Mouse (Mus musculus) fibroblast of lung, adult 2 months (primary cell): ENCODE data around the gene Crygd.
A peak's percentile ranks its signal among the peaks of the same experiment; 100 is the strongest.
"Not testable (repeated sequence)": the region's sequence is repeated elsewhere in the genome, so short reads cannot be mapped to it uniquely, and the experiment has no call there.

Source experiments
- DNase-seq: peaks from one replicate; pipeline ENCODE4 v3.0.0-alpha.2; 2011; ENCODE audit warnings: low read depth

The Crygd gene

DNA sequence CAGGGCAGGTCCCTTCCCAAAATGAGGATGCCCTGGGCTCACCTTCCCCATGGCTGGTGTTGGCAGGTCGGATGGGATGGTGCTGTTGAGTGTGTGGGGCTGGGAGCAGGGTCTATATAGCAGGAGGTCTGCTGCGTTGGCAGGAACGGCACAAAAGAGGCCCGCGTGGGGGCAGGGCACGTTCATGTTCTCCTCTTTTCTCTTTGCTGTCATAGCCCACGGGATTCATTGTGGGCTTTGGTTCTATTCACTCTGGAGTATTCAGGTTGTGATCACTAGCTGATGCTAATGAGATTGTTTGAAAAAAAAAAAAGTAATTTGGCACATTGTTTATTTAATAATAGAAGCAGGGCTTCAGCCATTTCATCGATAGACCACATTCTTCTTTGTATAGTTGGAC lies at the start of gene Crygd:
TSS of gene Crygd (minus strand) at position 101 of the 400 bp plus-strand sequence.
- no peak for DNase-seq

DNA sequence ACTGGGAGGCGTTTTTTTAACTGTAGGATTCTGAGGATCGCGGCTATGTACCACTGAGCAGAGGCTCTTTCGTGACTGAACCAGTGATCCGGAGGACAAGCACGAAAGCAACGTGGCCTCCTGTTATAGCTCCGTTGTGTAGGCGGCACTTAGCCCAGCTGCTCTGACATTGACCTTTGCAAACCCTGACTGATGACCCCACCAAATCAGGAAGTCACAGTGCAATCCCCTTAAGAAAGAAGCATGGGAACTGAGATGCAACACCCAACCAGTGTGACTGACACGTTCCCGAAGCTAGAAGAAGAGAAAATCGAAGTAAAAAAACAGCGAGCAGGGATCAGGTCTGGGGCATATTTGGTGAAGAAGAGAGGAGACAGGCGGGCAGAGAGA lies 49.5 kb upstream of the Crygd start:
- DNase-seq = no peak

DNA sequence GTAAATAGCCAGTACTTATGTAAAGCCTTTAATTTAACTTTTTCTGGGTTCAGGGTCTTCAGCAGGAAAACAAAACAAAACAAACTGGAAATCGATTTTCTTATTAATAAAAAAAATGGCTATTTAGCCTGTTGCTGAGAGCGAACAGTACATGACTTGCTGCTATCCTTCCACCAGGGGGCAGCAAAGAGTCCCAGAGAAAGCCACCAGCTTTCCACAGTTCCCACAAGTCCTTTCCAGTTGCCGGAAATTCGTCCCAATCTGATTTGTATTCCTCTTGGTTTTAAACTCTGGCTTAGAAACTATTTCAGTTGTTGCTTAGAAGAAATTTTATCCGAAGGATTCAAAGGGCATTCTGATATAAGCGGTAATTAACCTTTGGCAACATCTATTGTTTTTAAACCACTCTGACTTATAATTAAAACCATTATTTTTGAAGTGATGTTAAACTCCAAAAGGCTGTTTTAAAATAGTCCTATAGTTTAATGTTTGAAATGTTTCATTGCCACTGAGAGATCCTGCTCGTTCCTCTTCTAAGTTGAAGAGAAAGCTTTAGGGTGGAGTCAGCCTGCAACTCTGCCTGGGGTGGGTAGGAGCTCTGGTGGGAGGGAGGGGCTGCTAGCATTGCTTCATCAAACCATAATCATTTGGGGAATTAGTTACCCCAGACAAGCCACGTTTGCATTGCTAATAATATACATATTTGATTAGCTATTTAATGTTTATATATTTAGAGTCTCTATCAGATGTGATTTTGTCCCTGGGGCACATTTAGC lies 49.0 kb upstream of the Crygd start:
- DNase-seq = peak; percentile 75

DNA sequence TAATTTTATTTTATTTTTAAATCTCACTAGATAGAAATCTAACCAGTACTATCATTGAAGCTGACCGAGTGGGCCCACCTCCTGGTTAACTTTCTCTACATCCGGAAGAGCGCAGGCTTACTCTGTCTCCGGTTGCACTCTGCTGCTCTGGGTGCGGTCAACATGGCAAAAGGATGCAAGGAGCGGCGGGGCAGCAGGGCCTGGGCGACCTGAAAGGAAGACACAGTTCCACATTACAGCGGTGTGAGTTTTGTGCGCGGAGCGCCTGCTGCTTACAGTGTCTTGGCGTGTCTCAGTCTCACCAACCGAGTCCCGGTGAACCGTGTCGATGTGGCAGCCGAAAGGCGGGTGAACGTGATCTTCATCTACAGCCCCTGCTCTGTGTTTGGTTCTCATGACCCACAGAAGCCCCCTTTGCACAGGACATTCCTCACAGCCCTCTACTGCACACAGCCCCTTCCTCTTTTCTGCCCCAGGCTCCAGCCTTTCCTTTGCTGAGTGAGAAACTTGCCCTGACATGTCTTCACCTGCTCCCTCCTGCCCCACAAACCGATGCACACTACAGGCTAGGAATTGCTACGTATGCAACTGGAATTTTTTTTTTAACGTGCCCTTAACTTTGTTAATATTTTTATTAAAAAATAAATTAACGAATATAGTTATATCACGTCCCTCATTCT lies 46.6 kb upstream of the Crygd start:
- no peak for DNase-seq

DNA sequence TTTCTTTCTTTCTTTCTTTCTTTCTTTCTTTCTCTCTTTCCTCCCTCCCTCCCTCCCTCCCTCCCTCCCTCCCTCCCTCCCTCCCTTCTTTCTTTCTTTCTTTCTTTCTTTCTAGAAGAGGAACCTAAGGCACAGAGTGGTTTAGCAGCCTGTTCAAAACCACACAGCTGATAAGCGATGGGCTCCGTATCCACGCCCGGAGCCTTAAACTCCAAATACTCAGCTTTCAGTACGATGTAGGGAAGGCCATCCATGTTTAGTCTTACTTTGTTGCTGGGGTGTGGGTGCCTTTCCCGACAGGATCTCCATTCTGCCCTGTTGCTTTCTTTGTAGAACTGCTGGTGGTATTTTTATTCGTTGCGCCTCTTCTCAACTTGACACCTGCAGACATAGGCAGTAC lies 45.9 kb upstream of the Crygd start:
- DNase-seq = no peak

DNA sequence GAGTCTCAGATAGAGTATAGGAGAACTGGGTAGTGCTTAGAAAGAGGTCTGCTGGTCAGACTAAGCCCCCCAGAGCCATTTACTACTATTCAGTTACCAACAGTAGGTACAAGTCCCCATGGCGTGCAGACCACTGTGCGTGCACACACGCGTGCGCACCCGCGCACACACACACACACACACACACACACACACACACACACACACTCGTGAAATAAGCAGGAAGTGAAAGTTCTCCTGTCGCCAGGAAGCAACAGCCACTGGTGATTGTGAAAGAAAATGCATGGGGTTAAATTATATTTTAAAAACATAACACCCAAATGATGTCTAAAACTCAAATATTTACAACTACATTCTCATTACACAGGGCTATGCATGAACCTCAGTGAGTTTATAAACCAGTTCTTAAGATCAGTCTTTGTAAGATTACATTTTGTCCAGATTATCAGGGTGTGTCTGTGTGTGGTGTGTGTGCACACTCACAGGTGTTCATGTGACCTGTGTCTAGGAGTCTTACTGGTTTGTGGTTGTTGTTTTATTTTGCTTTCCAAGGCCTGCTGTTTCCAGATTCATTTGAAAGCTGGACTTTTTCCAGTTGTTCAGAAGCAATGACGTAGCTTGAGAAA lies 44.5 kb upstream of the Crygd start:
- no peak for DNase-seq

DNA sequence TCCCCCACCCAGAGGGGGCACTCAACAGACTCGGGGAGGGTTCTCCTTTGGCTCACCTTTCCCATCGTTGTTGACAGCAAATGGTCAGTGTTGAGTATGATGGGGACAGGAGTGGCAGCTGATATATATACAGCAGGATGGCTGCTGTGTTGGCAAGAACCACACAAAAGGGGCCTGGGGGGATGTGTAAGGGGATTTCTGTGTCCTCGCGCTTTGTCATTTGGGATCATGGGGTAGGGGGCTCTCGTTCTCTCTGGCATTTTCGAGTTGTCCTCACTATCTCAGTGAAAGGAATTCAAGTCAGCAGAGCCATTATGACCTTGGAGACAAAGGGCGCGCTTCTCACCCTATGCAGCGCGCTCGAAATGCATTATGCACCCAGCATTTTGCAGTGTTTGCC lies 40.0 kb upstream of the Crygd start, which contains the start of gene Cryga:
TSS of gene Cryga (minus strand) at position 101 of the 400 bp plus-strand sequence.
- no peak for DNase-seq

DNA sequence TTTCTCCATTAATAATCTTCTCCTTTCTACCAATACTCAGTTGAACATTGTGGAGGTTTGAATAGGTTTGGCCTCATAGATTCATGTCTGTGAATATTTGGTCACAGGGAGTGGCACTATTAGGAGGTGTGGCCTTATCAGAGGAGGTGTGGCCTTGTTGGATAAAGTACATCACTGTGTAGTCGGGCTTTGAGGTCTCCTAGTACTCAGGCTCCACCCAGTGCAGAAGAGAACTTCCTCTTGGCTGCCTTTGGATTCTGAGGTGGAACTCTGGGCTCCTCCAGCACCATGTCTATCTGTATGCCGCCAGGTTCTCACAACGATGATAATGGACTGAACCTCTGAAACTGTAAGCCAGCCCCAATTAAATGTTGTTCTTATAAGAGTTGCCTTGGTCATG lies 33.7 kb upstream of the Crygd start:
- no peak for DNase-seq

DNA sequence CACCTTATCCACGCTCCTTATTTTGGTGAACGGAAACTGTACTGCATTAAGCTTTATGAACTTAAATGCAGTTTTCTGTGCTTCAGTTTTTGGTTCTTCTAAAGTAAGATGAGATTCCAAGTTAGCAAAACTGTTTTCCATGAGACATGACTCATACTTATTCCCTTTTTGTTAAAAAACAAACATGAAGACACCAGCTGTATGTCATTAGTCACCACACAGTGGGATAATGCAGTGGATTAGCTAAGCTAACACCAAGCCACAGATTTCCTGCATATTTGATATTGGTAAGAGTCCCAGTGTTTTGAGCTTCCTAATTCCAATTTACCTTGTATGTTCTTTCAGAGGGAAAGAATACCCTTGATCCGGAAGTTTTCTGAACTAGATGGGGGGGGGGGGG lies 28.3 kb upstream of the Crygd start:
- DNase-seq = no peak

DNA sequence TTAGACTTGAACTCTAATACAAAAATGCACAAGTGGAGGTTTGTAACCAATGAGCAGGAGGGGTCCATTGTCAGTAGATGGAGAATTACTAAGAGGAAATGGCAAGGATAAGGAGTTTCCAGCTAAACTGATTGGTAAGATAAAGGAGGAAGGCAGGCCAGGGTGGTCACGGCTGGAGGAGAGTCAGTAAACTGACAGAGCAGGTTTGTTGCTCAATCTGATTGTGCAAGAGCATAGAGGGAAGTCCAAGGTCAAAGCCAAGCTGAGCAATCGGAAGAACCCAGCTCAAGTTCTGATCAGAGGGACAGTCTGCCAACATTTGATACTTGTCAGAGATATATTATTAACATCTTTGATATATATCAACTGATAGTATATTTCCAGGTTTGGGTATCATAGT lies 27.1 kb upstream of the Crygd start:
- DNase-seq = no peak

DNA sequence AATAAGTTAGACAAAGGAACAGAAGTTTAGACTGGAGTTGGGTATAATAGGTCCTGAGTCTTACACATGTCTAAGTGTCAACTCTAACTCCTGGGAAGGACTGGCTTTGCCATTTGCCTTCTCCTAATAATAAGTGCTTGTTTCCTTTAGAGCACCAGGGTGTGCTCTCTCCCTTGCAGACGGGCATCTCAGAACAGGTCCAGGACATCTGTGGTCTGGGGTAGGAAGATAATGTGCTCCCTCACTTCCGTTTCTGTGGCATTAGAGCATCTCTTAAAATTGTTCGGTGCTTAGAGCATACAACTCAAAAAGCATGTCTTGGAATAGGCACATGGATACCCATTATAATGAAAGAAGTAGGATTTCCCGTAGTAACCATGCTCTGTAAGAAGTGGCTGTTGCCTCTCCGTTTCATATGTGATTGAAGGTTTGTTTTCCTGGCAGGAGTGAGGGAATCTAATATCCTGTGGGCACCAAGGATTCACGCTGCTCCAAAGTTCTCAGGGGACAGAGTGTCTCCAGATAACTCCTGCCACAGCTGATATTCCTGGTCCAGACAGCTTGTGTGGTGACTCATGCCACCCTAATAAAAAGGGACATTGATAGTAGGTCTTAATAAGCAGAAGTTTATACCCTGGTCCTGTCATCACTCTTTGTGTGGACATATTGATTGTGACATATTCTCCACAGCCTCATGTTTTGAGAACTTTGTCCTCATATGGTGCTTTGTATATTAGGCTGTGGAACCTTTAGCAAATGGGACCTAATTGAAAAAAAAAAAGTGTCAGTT lies 25.5 kb upstream of the Crygd start:
- no peak for DNase-seq

DNA sequence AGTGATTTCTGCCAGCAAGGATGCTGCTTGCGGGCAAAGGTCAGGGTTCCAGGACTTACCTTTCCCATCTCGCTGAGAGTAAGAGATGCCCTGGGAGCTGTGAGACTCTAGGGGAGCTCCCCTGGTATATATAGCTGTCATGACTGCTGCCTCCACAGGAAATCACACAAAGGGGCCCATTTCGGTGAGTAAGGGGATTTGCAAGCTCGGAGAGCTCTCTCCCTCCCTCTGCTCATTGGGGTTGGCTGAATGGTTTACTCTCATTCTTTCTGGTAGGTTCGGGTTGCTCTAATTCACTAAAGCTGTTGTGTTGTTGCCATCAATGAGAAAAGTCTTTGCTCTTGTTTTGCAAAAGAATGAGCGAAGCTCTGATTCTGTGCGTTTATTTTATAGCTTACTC lies 18.9 kb upstream of the Crygd start, which contains the start of gene Crygb:
TSS of gene Crygb (minus strand) at position 101 of the 400 bp plus-strand sequence.
- DNase-seq = no peak

DNA sequence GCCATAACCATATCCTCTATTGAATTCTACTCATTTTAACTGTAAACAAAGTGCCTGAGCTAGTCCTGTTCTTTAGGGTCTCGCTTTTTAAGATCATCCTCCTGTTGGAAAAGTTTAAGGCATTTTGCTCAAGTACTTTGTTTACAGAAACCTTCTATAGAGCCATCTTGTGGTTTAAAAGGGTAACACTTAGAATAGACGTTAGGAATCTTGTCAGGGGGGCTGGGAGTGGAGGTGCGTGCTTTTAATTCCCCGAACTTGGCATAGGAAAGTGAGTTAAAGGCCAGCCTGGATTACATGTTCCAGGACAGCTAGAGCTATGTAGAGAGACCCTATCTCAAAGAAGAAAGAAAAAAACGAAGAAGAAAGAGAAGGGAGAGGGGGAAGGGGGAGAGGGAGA lies 12.4 kb upstream of the Crygd start:
- DNase-seq = no peak

DNA sequence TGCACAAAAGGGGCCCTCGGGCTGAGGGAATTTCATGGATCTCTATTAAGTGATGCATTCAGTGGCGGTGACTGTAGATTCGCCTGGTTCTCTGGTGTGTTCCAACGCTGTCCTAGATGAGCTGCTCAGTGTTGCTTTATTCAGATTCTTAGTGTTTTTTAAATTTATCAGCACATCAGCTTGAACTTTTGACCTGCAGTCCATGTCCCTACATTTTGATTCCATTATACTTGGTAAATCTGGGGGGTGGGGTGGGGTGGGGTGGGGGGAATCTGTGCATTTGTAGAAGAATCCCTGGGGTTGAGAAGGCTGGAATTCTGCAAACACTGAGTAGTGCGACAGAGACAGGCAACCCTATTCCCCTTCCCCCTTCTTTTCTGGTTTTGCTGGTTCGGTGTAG lies 10.3 kb upstream of the Crygd start, which contains the start of gene Crygc:
TSS of gene Crygc (minus strand) at position 101 of the 400 bp plus-strand sequence.
- DNase-seq = no peak

DNA sequence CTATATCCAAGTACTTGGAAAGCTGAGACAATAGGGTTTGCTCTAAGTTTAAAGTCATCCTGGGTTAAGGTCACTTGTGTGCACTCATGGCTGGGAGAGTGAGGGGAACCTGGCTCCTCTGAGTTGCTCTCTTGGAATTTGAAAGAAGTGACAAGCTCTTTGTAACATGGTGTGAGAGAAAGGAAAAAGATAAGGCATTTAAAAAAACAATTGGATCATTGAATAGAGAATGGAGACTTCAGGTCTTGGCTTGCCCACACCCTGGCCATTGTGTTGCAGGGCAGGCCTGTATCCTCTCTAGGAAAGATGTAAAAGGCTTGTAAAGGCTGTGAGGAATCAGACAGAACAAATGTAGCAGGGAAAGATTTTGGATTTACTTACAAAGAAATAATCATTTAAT lies 4.6 kb upstream of the Crygd start:
- DNase-seq = no peak

DNA sequence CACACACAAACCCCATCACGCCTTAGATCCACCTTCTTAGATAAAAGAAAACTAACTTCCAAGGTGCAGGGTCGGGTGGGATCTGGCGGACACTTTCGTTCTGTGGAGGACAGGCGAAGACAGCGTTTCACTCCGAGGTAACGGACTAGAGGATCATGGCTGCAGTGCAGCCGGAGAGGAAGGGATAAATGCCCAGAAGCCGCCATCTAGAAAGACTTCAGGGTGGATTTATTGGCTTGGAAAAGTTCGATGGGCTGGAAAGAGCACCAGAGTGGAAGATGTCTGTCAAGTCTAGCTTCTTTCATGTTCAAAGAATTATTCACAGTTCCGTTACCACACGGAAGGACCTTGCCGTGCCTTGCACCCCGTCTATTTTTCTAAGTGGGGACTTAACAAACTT lies 949 bp upstream of the Crygd start:
- no peak for DNase-seq

DNA sequence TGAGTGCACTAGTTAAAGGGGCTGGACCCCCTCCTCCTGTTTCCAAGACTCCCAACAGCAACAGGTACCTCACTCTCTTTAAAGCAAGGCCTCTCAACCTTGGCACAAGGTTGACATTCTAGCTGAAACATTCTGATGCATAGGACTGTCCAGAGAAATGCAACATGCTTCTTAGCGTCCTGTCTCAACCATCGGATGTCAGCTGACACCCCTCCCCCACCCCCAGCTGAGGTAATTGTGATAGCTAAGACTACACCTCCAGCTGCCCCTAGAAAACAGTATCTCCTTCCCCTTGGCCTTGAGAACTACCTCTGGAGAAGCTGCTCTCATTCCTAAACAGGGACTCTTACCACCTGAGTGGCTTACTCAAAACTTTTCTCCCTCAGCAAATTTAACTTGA lies 11.1 kb downstream of the Crygd start:
- DNase-seq = no peak

DNA sequence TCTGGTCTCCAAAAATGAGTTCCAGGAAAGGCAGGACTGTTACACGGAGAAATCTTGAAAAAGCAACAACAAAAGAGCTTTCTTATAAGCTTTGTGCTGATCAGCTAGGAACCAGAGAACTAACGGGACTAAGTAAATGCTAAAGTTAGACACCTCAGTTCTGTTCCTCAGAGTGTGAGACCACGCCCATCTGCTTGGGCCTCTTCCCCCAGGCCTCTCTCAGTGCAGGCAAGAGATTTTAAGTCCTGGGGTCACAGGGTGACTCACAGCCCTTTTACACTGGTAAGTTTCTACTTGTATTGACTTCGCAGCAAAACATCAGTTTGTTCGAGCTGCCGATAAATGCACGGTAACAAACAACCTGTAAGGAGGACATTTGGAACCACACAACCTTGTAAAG lies 11.6 kb downstream of the Crygd start:
- no peak for DNase-seq

DNA sequence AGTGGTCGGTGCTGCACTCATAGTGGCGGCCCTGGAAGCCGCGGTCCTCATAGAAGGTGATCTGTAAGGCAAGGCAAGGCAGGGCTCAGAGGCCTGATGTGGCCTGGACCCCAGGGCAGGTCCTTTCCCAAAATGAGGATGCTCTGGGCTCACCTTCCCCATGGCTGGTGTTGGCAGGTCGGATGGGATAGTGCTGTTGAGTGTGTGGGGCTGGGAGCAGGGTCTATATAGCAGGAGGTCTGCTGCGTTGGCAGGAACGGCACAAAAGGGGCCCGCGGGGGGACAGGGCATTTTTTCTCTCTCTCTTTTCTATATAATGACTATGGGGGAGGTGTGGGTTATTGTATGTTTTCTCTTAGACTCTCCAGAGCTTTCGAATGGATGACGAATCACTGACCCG lies 12.3 kb downstream of the Crygd start, which contains the start of gene Cryge:
TSS of gene Cryge (minus strand) at position 198 of the 400 bp plus-strand sequence.
- DNase-seq = not testable (repeated sequence)

DNA sequence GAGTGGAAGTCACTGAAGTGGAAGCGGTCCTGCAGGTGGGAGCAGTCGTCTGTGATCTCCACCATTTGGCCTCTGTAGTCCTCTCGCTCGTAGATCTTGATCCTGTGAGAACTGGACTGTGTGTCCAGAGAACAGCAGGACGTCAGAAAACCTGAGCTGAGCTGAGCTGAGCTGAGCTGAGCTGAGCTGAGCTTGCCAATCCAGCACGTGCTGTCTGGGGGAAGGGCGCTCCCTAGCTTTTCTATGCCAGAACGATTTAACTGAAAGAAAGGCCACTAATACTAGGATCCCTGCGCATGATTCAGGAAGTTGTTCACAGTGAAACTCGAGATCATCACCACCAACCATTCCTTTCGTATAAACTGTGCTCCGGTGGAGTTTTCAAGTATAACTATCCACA lies 14.5 kb downstream of the Crygd start:
- no peak for DNase-seq

DNA sequence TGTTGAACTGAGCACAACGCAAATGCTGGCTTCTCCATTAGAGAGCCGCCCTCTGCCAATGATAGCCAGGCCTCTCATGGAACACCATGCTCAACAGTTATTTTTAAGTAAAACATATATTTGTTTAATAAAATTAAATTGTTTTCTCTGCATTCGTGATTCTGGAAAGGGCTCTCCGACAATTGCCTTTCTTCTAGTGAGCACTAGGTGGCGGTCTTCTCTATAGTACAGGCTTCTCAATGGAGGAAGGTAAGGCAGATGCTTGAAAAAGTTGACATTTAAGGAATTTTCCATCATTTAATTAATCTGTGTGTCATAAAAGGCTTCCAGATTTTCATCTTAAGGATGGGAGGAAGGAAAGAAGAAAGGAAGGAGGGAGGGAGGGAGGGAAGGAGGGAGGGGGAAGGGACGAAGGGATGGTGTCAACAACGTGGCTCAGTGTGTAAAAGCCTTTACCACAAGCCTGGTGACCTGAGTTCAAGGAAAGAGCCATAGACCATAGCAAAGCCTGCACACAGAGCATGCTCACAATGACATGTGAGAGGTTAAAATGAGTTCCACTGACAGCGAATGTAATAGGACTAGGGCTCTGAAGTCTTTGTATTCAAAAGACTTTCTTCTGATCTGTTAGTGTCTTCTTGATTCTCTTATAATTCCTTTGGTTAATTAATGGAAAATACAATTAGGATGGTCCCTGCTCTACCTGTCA lies 16.7 kb downstream of the Crygd start:
- DNase-seq = no peak

DNA sequence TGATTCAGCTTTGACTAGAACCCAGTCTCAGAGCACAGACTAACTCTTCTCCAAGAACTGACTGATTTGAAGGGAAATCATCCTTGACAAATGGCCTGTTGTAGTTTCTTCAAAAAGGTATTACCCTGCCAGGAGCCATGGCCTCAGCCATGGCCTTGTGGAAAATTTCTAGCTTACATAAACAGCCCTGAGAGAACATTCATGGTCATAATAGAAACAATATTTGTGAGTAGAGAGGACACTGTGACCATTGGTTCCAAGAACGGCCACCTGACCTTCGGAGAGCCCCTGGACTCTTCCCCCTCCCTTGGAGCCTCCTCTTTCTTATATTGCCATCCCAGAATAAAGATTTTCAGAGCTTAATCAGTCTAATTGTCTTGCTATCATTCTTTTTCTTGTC lies 19.8 kb downstream of the Crygd start:
- DNase-seq = no peak
